Mouse (Mus musculus): ENCODE measurements around the gene Iqgap1. TPM values are rescaled to one million over a fixed set of nuclear protein-coding genes. Genes with fewer than 3 reads are reported as not detected.

Gene Iqgap1
- total RNA-seq, 2 experiments from 2014 or later: 14.8 to 16.0 TPM

DNA sequence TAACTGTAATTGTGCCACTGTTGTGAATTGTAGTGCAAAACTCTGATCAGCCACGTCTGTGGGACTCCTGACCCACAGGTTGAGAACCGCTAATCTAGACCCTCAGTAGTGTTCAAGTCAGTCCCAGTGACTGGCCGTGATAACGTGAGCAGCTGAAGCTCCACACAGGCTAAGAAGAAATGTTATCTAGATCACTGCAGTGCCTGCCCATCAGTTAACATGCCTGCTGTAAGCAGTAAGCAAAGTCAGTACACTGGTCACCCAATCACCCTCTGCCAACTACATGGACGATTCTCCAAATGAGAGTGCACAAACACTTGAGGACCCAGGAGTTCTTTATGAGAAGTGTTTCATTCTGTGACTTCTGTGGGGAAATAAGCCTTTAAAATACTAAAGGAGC is 140.1 kb downstream of the Iqgap1 start:
- TF ChIP-seq CTCF (IDR thresholded peaks at IDR 0.05): no peak
- Histone ChIP-seq H3K27ac (peak overlapping the region; percentile 31; the same call in 1 of the 2 replicates), H3K4me3 (no peak overlapping the region)
- intact Hi-C loops (cut with DNase I): loop anchor here (5.0 to 10.0 kb wide), 3 partner anchors 48 to 301 kb away; partner anchors contain the start of gene Fes
- no peak for DNase-seq

DNA sequence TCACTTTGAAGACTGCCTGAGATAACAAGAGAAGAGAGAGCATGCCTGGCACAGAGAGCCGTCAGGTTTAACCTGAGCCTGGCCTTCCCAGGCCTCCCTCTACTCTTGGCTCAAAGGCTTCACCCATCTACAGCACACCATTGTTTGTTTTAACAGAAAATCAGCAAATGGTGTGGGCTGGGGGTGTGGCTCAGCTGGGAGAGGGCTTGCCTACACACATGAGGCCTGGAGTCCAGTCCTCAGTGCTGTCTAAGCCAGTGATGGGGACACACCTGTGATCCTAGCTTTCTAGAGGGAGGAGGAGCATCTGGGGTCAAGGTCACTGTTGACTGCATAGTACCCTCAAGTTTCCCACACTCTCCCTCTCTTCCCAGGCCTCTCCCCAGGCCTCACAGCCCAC is 143.1 kb downstream of the Iqgap1 start:
- TF ChIP-seq CTCF (IDR thresholded peaks at IDR 0.05): no peak
- Histone ChIP-seq H3K27ac (peak overlapping the region; percentile 59), H3K4me3 (no peak overlapping the region)
- no peak for DNase-seq
- intact Hi-C loops (cut with DNase I): loop anchor here (10.0 kb wide), 1 partner anchor 298 kb away; the partner anchor contains the start of gene Fes

DNA sequence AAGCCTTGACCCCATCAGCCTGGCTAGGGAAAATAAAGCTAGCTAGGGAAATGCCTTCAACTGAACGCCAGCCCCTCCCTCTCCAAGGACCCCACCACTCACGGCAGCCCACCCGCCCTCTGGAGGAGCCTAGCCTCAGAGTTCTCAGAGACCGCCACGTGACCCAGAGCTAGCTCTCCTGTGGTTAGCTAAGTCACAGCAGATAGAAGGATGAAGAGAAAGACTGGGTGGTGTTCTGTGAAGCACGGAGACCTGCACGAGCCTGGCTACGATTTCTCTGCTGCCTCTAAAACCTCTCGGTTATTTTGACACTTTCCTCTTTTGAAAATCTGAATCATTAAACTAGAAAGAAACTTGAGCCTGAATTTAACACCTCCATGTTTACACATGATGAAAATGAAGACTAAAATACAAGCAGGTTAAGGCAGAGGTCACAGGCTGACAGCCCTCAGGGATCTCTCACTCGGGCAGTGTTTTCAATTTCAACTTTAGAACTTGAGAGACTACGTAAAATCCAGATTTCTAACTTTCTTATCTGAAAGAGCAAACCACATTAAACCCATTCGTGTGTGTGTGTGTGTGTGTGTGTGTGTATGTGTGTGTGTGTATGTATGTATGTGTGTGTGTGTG is 145.4 kb downstream of the Iqgap1 start:
- H3K4me3 ChIP-seq: peak overlapping the region; percentile 47
- peak; percentile 51 for DNase-seq

DNA sequence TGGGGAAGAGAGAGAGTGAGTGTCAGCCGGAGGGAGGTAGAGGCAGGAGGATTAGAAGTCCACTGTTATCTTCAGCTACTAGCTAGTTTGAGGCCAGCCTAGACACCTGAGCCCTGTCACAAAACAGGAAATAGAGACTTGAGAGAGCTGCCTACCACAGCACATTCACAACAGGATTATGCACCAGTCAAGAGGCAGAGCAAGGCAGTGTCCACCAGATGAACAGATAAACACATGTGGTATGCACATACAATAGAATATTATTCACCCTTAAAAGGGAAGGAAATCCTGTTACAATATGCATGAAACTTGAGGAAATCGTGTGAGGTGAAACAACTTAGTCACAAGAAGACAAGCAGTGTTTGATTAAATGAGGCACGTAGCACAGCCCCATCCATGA is 153.5 kb downstream of the Iqgap1 start:
- intact Hi-C loops (cut with DNase I): no loop called here
- DNase-seq: no peak
- H3K4me3 ChIP-seq: no peak overlapping the region
- H3K27ac ChIP-seq: peak overlapping the region; percentile 31; the same call in 1 of the 2 replicates
- no peak for TF ChIP-seq CTCF (IDR thresholded peaks at IDR 0.05)

More for the DNA sequence above, 145.4 kb downstream of the Iqgap1 start:
- H3K27ac ChIP-seq: peak overlapping the region; percentile 86
- intact Hi-C loops (cut with DNase I): loop anchor here (10.0 kb wide), 1 partner anchor 296 kb away; the partner anchor contains the start of gene Fes
- TF ChIP-seq CTCF (IDR thresholded peaks at IDR 0.05): no peak

DNA sequence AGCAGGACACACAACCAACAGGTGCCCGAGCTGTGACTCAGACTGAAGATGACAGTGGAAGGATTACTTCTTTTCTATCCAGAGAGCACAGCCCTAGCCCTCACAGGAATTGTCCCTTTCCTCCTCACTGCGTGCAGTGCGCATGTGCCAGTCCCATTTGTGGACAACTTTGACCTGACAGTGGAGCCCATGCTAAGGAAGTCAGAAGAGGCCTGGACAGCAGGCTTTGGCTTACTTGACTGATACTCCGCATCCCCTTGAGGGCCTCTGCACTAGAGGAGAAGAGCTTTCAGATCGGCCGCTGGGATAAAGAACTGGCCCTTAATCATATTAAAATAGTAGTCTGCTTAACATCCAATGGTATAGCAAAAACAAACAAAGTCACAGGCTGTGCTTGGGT is 154.9 kb downstream of the Iqgap1 start:
- intact Hi-C loops (cut with DNase I): no loop called here
- no peak for DNase-seq
- Histone ChIP-seq H3K27ac (peak overlapping the region; percentile 48), H3K4me3 (no peak overlapping the region)
- TF ChIP-seq CTCF (IDR thresholded peaks at IDR 0.05): no peak

DNA sequence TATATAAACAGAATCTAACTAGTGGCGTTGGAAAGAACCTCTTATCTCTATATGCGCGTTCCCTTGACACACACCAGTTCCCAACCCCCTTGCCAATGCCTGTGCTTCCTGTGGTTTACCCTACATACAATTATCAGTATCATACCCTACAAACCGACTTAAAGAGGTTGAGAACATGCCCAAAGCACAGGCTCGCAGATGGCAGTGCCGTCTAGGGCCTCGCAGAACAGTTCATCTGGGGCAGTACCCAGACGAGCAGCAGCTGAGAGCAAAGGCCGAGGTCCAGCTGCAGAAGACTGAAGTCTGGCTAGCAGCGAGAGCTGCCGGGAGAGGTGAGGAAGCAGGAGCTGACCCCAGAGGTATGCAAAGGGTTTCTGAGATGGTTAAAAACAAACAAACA is 158.6 kb downstream of the Iqgap1 start:
- TF ChIP-seq CTCF (IDR thresholded peaks at IDR 0.05): no peak
- no peak for DNase-seq
- Histone ChIP-seq H3K4me3 (peak overlapping the region; percentile 57), H3K27ac (peak overlapping the region; percentile 90)
- intact Hi-C loops (cut with DNase I): no loop called here

DNA sequence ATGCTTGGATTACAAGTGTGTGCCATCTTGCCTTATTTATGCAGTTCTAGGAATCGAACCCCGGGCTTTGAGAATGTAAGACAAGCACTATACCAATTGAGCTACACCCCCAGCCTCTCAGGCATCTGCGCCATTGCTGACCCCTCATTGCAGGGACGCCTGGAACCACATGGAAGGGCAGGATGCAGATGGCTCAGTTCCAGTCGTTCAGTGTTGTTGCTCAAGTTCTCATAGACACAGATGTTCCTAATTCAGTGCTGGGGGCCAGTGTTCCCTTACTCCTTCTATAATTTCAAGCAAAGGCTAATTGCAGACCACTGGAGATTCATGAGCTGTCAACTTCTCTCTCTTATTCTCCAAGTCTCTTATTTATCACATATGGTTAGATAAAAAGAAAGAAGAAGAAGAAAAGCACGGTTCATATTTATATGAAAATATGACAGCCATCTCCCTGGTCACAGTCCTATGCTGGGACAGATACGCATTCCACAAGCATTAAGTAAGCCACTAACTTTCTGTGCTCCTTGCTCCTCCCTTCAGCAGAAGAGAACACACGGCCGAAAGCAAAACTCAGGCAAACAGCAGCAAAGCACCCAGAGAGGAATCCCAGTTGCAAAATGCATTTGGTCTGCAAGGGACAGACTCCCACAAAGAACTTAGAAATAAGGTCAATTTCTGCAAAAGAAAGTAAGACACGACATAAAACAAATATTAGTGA is 159.4 kb downstream of the Iqgap1 start:
- intact Hi-C loops (cut with DNase I): no loop called here
- peak overlapping the region; percentile 57 for H3K4me3 ChIP-seq
- no peak for TF ChIP-seq CTCF (IDR thresholded peaks at IDR 0.05)
- DNase-seq: peak; percentile 60
- peak overlapping the region; percentile 90 for H3K27ac ChIP-seq

Other genes with a start within 250 kb of the Iqgap1 start
- 10 to 100 TPM; 12.0 to 13.1 TPM for gene Crtc3, start 137.1 kb downstream of the Iqgap1 start, total RNA-seq (2021)
- 1 to 10 TPM; 1.3 to 1.7 TPM for gene Zscan2, start 34.9 kb upstream of the Iqgap1 start, total RNA-seq (2021)
- 1 to 10 TPM; 2.9 to 3.7 TPM for gene Wdr73, start 75.3 kb upstream of the Iqgap1 start, total RNA-seq (2021)
- gene Nmb, start 79.1 kb upstream of the Iqgap1 start, total RNA-seq (2021): 1 to 10 TPM; 3.6 to 4.0 TPM
- gene Sec11a, start 121.8 kb upstream of the Iqgap1 start, total RNA-seq (2021): 10 to 100 TPM; 21.4 to 31.5 TPM
- 10 to 100 TPM; 11.6 to 20.1 TPM for gene Zfp592, start 167.7 kb upstream of the Iqgap1 start, total RNA-seq (2021)
- gene Alpk3, start 231.6 kb upstream of the Iqgap1 start, total RNA-seq (2021): 100 to 1,000 TPM; 238 to 380 TPM

Data from gastrocnemius, adult 2 months (tissue).